Mouse (Mus musculus) liver, embryonic 14.5 days (tissue): ENCODE measurements around the gene Rasgrp2.

ENCODE experiments used
- CTCF ChIP-seq: IDR thresholded peaks from 2 replicates; pipeline ENCODE4 v1.5.1; 2016; ENCODE audit warnings: antibody characterized with exemption, low read depth, control low read depth
- EP300 ChIP-seq: IDR thresholded peaks from 2 replicates; pipeline ENCODE4 v1.6.1; 2016; ENCODE audit warnings: antibody characterized with exemption, low read depth

GRCm38 (mm10) chr19:6423241-6423640, 24.1 kb downstream of the Rasgrp2 start:
- no peak for TF ChIP-seq CTCF
- TF ChIP-seq EP300: no peak
